Mouse (Mus musculus) hindbrain, postnatal 0 days (tissue): ENCODE measurements around the gene Coasy. TPM values are rescaled to one million over a fixed set of nuclear protein-coding genes. Genes with fewer than 3 reads are reported as not detected.

ENCODE experiments used
- ATAC-seq: fragments of 200-750 bp; cut with Nextera tagmentation; 2 replicates; pipeline ENCODE4 v1.8.0; 2017; ENCODE audit warnings: mild to moderate bottlenecking, moderate TSS enrichment, moderate library complexity
- DNase-seq: peaks from one replicate; pipeline ENCODE4 v3.0.0-alpha.2; 2015; ENCODE audit warnings: low spot score
- H3K27ac ChIP-seq: fragments of 300-500 bp; sonication (generic); 2 replicates; pipeline ENCODE4 v1.5.1; 2014; ENCODE audit warnings: mild to moderate bottlenecking
- H3K27me3 ChIP-seq: fragments of 300-500 bp; sonication (generic); 2 replicates; pipeline ENCODE4 v1.6.1; 2014; ENCODE audit warnings: low read length, mixed read lengths; ENCODE audit not compliant: insufficient read depth
- H3K36me3 ChIP-seq: fragments of 300-500 bp; sonication (generic); 2 replicates; pipeline ENCODE4 v1.6.1; 2014; ENCODE audit warnings: low read length, mixed read lengths; ENCODE audit not compliant: insufficient read depth
- H3K4me1 ChIP-seq: fragments of 300-500 bp; sonication (generic); 2 replicates; pipeline ENCODE4 v1.6.1; 2014; ENCODE audit warnings: antibody characterized with exemption, low read length, mixed read lengths; ENCODE audit not compliant: insufficient read depth
- H3K4me2 ChIP-seq: fragments of 300-500 bp; sonication (generic); 2 replicates; pipeline ENCODE4 v1.6.1; 2014; ENCODE audit warnings: low read depth, mild to moderate bottlenecking, low read length, moderate library complexity, mixed read lengths
- H3K4me3 ChIP-seq: fragments of 300-500 bp; sonication (generic); 2 replicates; pipeline ENCODE4 v1.5.1; 2014; ENCODE audit warnings: low read length
- H3K9ac ChIP-seq: fragments of 300-500 bp; sonication (generic); replicated peaks from 2 replicates; pipeline ENCODE4 v1.6.1; 2014; ENCODE audit warnings: mild to moderate bottlenecking, low read length, moderate library complexity, mixed read lengths
- H3K9me3 ChIP-seq: fragments of 300-500 bp; sonication (generic); 2 replicates; pipeline ENCODE4 v1.6.1; 2016; ENCODE audit warnings: low read length, mixed read lengths
- CTCF ChIP-seq: IDR thresholded peaks from 2 replicates; pipeline ENCODE4 v1.5.1; 2016; ENCODE audit warnings: antibody characterized with exemption, control low read depth, low read depth
- WGBS: fragments of 180-500 bp; shearing (Covaris S2); extraction: QIAGEN DNeasy Blood & Tissue Kit; methylation state at CpG from one replicate; pipeline ENCODE4 v1.1.7; 2014; 5-methylcytosine and 5-hydroxymethylcytosine counted together
- polyA plus RNA-seq: library from polyadenylated mRNA; unstranded; fragments of >200 nt; fragmentation: Nextera tagmentation; extraction: Ambion mirVana; gene quantifications from 2 replicates; pipeline ENCODE4 v1.2.1, GENCODE M21; 2015
- total RNA-seq: library from RNA; depleted of rRNA; stranded (reverse); fragments of >200 nt; gene quantifications from 2 replicates; pipeline ENCODE4 v1.2.3, GENCODE M21; 2014; rRNA removed

The Coasy gene
- total and polyA plus RNA-seq, 2 experiments from 2014 or later = 35.1 to 53.2 TPM

DNA sequence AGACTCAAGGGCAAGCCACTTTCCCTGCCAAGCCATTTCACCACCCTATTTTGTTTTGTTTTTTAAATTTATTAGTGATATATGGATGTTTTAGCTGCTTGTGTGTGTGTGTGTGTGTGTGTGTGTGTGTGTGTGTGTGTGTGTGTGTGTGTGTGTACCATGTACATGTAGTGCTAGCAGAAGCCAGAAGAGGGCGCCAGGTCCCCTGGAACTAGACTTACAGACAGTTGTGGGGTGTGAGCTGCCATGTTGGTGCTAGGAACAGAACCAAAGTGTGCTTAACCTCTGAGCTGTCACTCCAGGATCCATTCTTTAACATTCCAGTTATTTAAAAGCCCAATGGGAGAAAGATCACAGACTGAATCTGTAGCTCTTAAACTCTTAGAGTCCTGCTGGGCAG is 44.7 kb downstream of the Coasy start:
- H3K9me3 ChIP-seq = no peaks in the 10 kb centered on the region
- no peak overlapping the region for H3K27ac ChIP-seq
- WGBS = 68% methylated on average over 1 of the region's 1 CpGs
- no peak overlapping the region for H3K4me2 ChIP-seq
- no peak overlapping the region for H3K4me3 ChIP-seq
- no peaks in the 10 kb centered on the region for H3K27me3 ChIP-seq
- H3K4me1 ChIP-seq = no peaks in the 10 kb centered on the region
- no peak overlapping the region for H3K9ac ChIP-seq
- ATAC-seq = no peak
- TF ChIP-seq CTCF = peak; percentile 38
- H3K36me3 ChIP-seq = peaks cover 16% of the 10 kb centered on the region
- no peak for DNase-seq

DNA sequence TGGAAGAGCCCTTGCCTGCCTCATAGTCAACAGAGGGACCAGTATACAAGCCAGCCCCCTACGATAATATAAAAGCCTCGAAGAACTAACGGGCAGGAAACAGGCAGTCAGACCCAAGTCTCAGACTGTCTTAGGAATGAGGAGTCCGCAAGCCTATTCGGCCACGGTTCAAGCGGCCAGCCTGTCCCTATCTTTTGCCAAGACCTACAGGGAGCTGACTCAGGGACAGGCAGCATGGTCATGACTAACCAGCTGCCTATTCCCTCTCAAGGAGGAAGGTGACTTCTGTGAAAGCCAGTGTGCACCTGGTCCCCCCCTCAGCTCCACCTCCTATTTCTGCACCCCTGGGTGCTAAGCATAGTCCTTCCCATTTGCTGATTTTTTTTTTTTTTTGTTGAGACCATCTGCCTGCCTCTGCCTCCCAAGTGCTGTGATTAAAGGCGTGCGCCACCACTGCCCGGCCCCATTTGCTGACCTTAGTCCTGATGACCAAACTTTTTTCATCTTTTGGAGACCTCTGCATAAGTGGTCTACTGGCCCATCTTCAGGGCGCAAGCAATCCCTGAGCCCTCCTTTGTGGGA is 46.7 kb downstream of the Coasy start:
- no peak overlapping the region for H3K4me3 ChIP-seq
- TF ChIP-seq CTCF = no peak
- ATAC-seq (no peak), DNase-seq (no peak)
- no peak overlapping the region for H3K27ac ChIP-seq
- no peak overlapping the region for H3K4me2 ChIP-seq
- no peak overlapping the region for H3K9ac ChIP-seq
- WGBS = 81% methylated on average over 11 of the region's 11 CpGs
- H3K27me3 ChIP-seq = no peaks in the 10 kb centered on the region
- peaks cover 11% of the 10 kb centered on the region for H3K36me3 ChIP-seq
- H3K4me1 ChIP-seq = no peaks in the 10 kb centered on the region
- H3K9me3 ChIP-seq = no peaks in the 10 kb centered on the region

DNA sequence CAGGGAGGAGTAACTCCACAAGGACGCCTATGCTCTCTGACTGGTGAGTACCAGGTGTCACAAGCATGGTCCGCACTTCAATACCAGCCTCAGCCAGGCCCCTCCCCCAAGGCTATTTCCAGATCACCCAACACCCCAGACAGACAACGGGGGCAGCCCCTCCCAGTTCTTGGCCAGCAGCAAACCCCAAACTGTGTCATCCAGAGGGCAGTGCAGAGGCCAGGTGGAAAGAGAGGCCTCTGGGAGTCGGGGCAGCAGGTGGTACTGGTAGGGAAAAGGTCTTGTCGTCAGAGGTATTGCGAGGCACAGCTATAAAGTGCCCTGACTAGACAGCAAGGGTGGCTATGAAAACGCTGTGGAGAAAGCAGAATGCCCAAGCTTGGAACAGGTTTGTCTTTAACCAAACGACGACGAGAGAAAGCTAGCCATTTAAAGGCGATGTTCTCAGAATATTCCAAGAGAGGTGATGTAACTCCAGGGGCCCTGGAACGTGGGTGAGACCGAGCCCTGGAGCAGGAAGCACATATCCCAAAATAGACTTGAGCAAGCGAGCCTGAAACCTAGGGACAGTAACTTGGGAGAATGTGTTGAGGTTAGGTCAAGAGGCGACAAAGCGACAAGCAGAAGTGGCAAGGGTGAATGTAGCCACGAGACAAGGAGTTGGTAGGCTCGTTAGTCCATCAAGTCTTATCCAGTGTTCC is 47.8 kb downstream of the Coasy start:
- no peak overlapping the region for H3K4me2 ChIP-seq
- peaks cover 11% of the 10 kb centered on the region for H3K36me3 ChIP-seq
- H3K4me3 ChIP-seq = no peak overlapping the region
- no peak for TF ChIP-seq CTCF
- ATAC-seq (no peak), DNase-seq (no peak)
- no peaks in the 10 kb centered on the region for H3K27me3 ChIP-seq
- H3K9ac ChIP-seq = no peak overlapping the region
- H3K27ac ChIP-seq = no peak overlapping the region
- no peaks in the 10 kb centered on the region for H3K9me3 ChIP-seq
- 55% methylated on average over 18 of the region's 18 CpGs for WGBS
- H3K4me1 ChIP-seq = no peaks in the 10 kb centered on the region

DNA sequence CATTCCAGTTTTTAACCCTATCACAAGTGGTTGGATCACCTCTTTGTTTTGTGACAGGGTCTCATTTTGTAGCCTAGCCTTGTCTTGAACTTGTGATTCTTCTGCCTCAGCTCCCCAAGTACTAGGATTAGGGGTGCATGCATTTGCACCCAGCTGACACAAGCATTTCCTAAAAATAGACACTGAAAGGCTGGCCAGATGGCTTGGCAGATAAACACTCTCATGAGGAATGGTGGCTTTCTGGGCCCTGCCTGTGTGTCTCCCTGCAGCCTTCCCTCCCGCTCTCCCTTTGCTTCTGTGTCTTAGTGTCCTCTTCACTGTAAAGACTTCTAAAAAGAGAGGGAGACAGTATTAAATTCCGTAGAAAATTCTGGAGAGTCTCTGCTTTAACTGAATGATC is 48.8 kb downstream of the Coasy start:
- no peak overlapping the region for H3K4me3 ChIP-seq
- H3K9me3 ChIP-seq = no peaks in the 10 kb centered on the region
- TF ChIP-seq CTCF = no peak
- WGBS = 83% methylated on average over 2 of the region's 2 CpGs
- H3K4me2 ChIP-seq = no peak overlapping the region
- H3K9ac ChIP-seq = no peak overlapping the region
- H3K36me3 ChIP-seq = peaks cover 7% of the 10 kb centered on the region
- H3K4me1 ChIP-seq = no peaks in the 10 kb centered on the region
- no peak overlapping the region for H3K27ac ChIP-seq
- ATAC-seq (no peak), DNase-seq (no peak)
- no peaks in the 10 kb centered on the region for H3K27me3 ChIP-seq

DNA sequence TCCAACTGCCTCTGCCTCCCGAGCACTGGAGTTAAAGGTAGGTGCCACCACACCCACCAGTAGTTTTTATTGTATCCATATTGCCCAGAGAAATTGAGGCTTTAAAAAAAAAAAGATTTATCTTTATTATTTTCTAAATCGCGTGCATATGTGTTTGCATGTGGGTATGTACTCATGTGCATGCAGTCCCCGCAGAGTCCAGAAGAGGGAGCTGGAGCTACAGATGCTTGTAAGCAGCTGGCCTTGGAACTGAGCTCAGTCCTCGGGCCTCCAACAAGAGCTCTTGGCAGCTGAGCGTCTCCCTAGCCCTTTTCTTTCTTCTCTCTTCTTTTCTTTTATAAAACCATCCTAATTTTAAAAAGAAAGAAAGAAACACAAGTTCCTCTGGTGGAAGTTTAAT is 49.3 kb downstream of the Coasy start:
- Histone ChIP-seq H3K4me1 (no peaks in the 10 kb centered on the region), H3K9ac (no peak overlapping the region), H3K4me3 (no peak overlapping the region), H3K27me3 (no peaks in the 10 kb centered on the region), H3K4me2 (no peak overlapping the region), H3K27ac (no peak overlapping the region), H3K9me3 (no peaks in the 10 kb centered on the region), H3K36me3 (peaks cover 2% of the 10 kb centered on the region; the same call in 1 of the 2 replicates)
- ATAC-seq (no peak), DNase-seq (peak; percentile 79)
- 90% methylated on average over 6 of the region's 6 CpGs for WGBS
- TF ChIP-seq CTCF = peak; percentile 64

DNA sequence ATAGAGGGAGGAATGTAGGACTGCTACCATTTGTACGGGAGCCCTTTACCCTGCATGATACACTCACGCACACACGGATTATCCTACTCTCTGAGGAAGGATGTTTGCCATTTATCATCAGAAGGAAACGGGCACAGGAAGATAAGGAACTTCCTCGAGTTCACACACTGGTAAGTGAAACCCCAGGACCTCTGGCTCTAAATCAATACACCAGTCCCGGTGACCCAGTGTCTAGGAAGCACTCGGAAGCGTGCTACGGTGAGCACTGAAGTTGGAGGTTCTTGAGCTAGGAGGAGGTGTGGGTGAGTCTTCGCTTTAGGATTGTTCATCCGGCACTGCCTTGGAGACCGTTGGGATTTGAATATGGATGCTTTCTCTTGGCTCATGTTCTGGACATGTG is 50.7 kb downstream of the Coasy start:
- H3K9ac ChIP-seq = no peak overlapping the region
- no peak overlapping the region for H3K4me3 ChIP-seq
- H3K36me3 ChIP-seq = no peaks in the 10 kb centered on the region
- WGBS = 73% methylated on average over 12 of the region's 12 CpGs
- no peak for TF ChIP-seq CTCF
- H3K4me1 ChIP-seq = no peaks in the 10 kb centered on the region
- no peaks in the 10 kb centered on the region for H3K27me3 ChIP-seq
- DNase-seq (no peak), ATAC-seq (no peak)
- no peak overlapping the region for H3K27ac ChIP-seq
- no peaks in the 10 kb centered on the region for H3K9me3 ChIP-seq
- H3K4me2 ChIP-seq = no peak overlapping the region

DNA sequence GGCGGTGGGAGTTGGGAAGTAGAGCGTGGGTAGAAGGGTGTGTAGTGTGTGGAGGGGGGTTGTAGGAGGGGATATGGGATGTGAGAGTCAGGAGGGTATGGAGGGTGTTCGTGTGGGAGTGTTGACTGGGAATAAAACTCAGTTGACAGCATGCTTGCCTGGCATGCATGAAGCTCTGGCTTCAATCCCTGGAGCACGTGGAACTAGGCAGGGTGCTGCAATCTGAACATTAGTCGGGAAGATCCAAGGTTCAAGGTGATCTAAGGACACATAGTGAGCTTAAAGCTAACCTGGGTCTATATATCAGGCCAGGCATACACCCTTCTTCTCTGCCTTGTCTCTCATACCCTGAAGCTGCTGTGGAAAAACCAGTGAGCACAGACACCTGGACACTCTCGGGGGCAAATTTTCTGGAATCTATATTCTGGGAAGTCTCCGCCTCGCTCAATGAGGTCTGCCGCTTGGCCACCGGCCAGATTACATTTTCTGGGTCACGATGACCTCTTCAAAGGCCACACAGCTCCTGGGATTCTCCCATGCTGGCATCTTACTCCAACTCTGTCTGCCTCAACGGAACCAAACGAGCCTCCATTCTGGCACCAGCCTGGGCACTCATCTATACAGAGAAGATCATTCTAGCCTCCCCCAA is 52.0 kb downstream of the Coasy start:
- 64% methylated on average over 13 of the region's 13 CpGs for WGBS
- ATAC-seq (no peak), DNase-seq (no peak)
- H3K9me3 ChIP-seq = no peaks in the 10 kb centered on the region
- TF ChIP-seq CTCF = no peak
- H3K4me1 ChIP-seq = no peaks in the 10 kb centered on the region
- H3K4me2 ChIP-seq = no peak overlapping the region
- H3K27ac ChIP-seq = no peak overlapping the region
- H3K36me3 ChIP-seq = no peaks in the 10 kb centered on the region
- no peak overlapping the region for H3K4me3 ChIP-seq
- H3K27me3 ChIP-seq = no peaks in the 10 kb centered on the region
- H3K9ac ChIP-seq = no peak overlapping the region

Other genes starting within 250 kb of the Coasy start
- 21.8 and 25.0 TPM in 2 replicates for gene Stat5b, start 231.8 kb upstream of the Coasy start, total RNA-seq
- gene Stat5b, start 231.8 kb upstream of the Coasy start, polyA plus RNA-seq = 12.5 and 12.8 TPM in 2 replicates
- gene Stat5a, start 223.2 kb upstream of the Coasy start, total RNA-seq = 4.1 and 5.5 TPM in 2 replicates
- 2.5 and 3.3 TPM in 2 replicates for gene Stat5a, start 223.2 kb upstream of the Coasy start, polyA plus RNA-seq
- 49.7 and 56.2 TPM in 2 replicates for gene Stat3, start 143.0 kb upstream of the Coasy start, total RNA-seq
- gene Stat3, start 143.0 kb upstream of the Coasy start, polyA plus RNA-seq = 41.4 and 43.4 TPM in 2 replicates
- 19.7 and 26.3 TPM in 2 replicates for gene Cavin1, start 111.7 kb upstream of the Coasy start, total RNA-seq
- 48.6 and 50.2 TPM in 2 replicates for gene Cavin1, start 111.7 kb upstream of the Coasy start, polyA plus RNA-seq
- 213 and 222 TPM in 2 replicates for gene Atp6v0a1, start 73.1 kb upstream of the Coasy start, total RNA-seq
- 162 and 181 TPM in 2 replicates for gene Atp6v0a1, start 73.1 kb upstream of the Coasy start, polyA plus RNA-seq
- gene Naglu, start 12.6 kb upstream of the Coasy start, total RNA-seq = 23.1 and 23.8 TPM in 2 replicates
- gene Naglu, start 12.6 kb upstream of the Coasy start, polyA plus RNA-seq = 15.3 and 17.0 TPM in 2 replicates
- 0.16 and 0.22 TPM in 2 replicates for gene Hsd17b1, start 4.2 kb upstream of the Coasy start, total RNA-seq
- gene Hsd17b1, start 4.2 kb upstream of the Coasy start, polyA plus RNA-seq = not detected in 2 replicates
- 42.2 and 75.2 TPM in 2 replicates for gene Mlx, start 4.7 kb downstream of the Coasy start, total RNA-seq
- 58.3 and 61.0 TPM in 2 replicates for gene Mlx, start 4.7 kb downstream of the Coasy start, polyA plus RNA-seq
- gene Psmc3ip, start 12.9 kb downstream of the Coasy start, total RNA-seq = 2.9 and 5.5 TPM in 2 replicates
- gene Psmc3ip, start 12.9 kb downstream of the Coasy start, polyA plus RNA-seq = 16.3 and 17.5 TPM in 2 replicates
- gene Retreg3, start 37.3 kb downstream of the Coasy start, total RNA-seq = 56.8 and 68.4 TPM in 2 replicates
- 23.4 and 24.7 TPM in 2 replicates for gene Retreg3, start 37.3 kb downstream of the Coasy start, polyA plus RNA-seq
- 59.3 and 68.3 TPM in 2 replicates for gene Tubg1, start 37.4 kb downstream of the Coasy start, total RNA-seq
- gene Tubg1, start 37.4 kb downstream of the Coasy start, polyA plus RNA-seq = 71.5 and 72.8 TPM in 2 replicates
- 29.7 and 40.8 TPM in 2 replicates for gene Tubg2, start 73.3 kb downstream of the Coasy start, total RNA-seq
- gene Tubg2, start 73.3 kb downstream of the Coasy start, polyA plus RNA-seq = 57.7 and 62.8 TPM in 2 replicates
- gene Cntnap1, start 88.0 kb downstream of the Coasy start, total RNA-seq = 25.4 and 28.9 TPM in 2 replicates
- gene Cntnap1, start 88.0 kb downstream of the Coasy start, polyA plus RNA-seq = 5.8 and 6.5 TPM in 2 replicates
- 26.7 and 32.3 TPM in 2 replicates for gene Plekhh3, start 88.8 kb downstream of the Coasy start, total RNA-seq
- 8.8 TPM in 2 replicates for gene Plekhh3, start 88.8 kb downstream of the Coasy start, polyA plus RNA-seq
- gene Ccr10, start 92.9 kb downstream of the Coasy start, total RNA-seq = 0.16 and 0.43 TPM in 2 replicates
- gene Ccr10, start 92.9 kb downstream of the Coasy start, polyA plus RNA-seq = 0.88 and 1.0 TPM in 2 replicates
- gene Ezh1, start 143.9 kb downstream of the Coasy start, total RNA-seq = 26.7 and 27.6 TPM in 2 replicates
- gene Ezh1, start 143.9 kb downstream of the Coasy start, polyA plus RNA-seq = 20.1 and 22.2 TPM in 2 replicates
- gene Ramp2, start 163.5 kb downstream of the Coasy start, total RNA-seq = 66.1 and 72.7 TPM in 2 replicates
- gene Ramp2, start 163.5 kb downstream of the Coasy start, polyA plus RNA-seq = 108 and 111 TPM in 2 replicates
- gene Vps25, start 171.1 kb downstream of the Coasy start, total RNA-seq = 66.1 and 82.1 TPM in 2 replicates
- gene Vps25, start 171.1 kb downstream of the Coasy start, polyA plus RNA-seq = 134 and 137 TPM in 2 replicates
- gene Wnk4, start 178.0 kb downstream of the Coasy start, total RNA-seq = 1.5 and 2.5 TPM in 2 replicates
- 6.5 and 8.0 TPM in 2 replicates for gene Wnk4, start 178.0 kb downstream of the Coasy start, polyA plus RNA-seq
- 0.10 TPM in 1 of 2 replicates, not detected in the other for gene Cntd1, start 196.4 kb downstream of the Coasy start, total RNA-seq
- gene Cntd1, start 196.4 kb downstream of the Coasy start, polyA plus RNA-seq = 0.66 and 0.89 TPM in 2 replicates
- gene Coa3, start 196.5 kb downstream of the Coasy start, total RNA-seq = 146 and 154 TPM in 2 replicates
- 214 and 225 TPM in 2 replicates for gene Coa3, start 196.5 kb downstream of the Coasy start, polyA plus RNA-seq
- 71.1 and 95.3 TPM in 2 replicates for gene Becn1, start 219.7 kb downstream of the Coasy start, total RNA-seq
- 140 and 145 TPM in 2 replicates for gene Becn1, start 219.7 kb downstream of the Coasy start, polyA plus RNA-seq
- gene Psme3, start 233.6 kb downstream of the Coasy start, total RNA-seq = 68.3 and 71.1 TPM in 2 replicates
- 78.2 and 83.9 TPM in 2 replicates for gene Psme3, start 233.6 kb downstream of the Coasy start, polyA plus RNA-seq
- gene Aoc2, start 242.5 kb downstream of the Coasy start, total RNA-seq = 3.8 and 4.1 TPM in 2 replicates
- 0.59 and 0.63 TPM in 2 replicates for gene Aoc2, start 242.5 kb downstream of the Coasy start, polyA plus RNA-seq
- 0.36 and 0.47 TPM in 2 replicates for gene Aoc3, start 248.0 kb downstream of the Coasy start, total RNA-seq
- 0.10 and 0.16 TPM in 2 replicates for gene Aoc3, start 248.0 kb downstream of the Coasy start, polyA plus RNA-seq